Mouse (Mus musculus): Measurements from ENCODE around the gene Tmem8. TPM values are rescaled to one million over a fixed set of nuclear protein-coding genes. Genes with fewer than 3 reads are reported as not detected.
"Not testable (repeated sequence)": the region's sequence is repeated elsewhere in the genome, so short reads cannot be mapped to it uniquely, and the experiment has no call there.

Tmem8 gene
- polyA plus RNA-seq, 1 experiment from 2014 or later = 4.5 TPM

- Histone ChIP-seq H3K27me3 (no peaks in the 10 kb centered on the region), H3K36me3 (no peaks in the 10 kb centered on the region), H3K4me2 (peak within 1 kb of the TSS; percentile 71), H3K4me1 (replicated peaks) (peaks cover 19% of the 10 kb centered on the region; the same call in 1 of the 2 replicates), H3K9me3 (no peaks in the 10 kb centered on the region), H3K9ac (peak within 1 kb of the TSS; percentile 72), H3K27ac (replicated peaks) (peak within 1 kb of the TSS; percentile 88), H3K4me3 (peak within 1 kb of the TSS; percentile 57)
- peak; percentile 93 for ATAC-seq (ENCODE audit: low FRiP score, low read depth)
- under 1% methylated on average over 32 of the region's 32 CpGs for WGBS
These were observed 23.0 kb upstream of the Tmem8 start, which contains the start of gene Decr2 for GRCm38 (mm10) chr17:26089905-26090632. Gene Decr2, minus strand, starts transcription at chr17:26090337.

GRCm38 (mm10) chr17:26094531-26095110 is 18.5 kb upstream of the Tmem8 start:
- H3K4me1 ChIP-seq (replicated peaks) = peaks cover 13% of the 10 kb centered on the region; the same call in 1 of the 2 replicates
- peak overlapping the region; percentile 58 for H3K9ac ChIP-seq
- H3K4me2 ChIP-seq = peak overlapping the region; percentile 76
- no peak for ATAC-seq (ENCODE audit: low FRiP score, low read depth)
- no peaks in the 10 kb centered on the region for H3K9me3 ChIP-seq
- WGBS = 32% methylated on average over 9 of the region's 9 CpGs
- peak overlapping the region; percentile 30; the same call in 1 of the 2 replicates for H3K27ac ChIP-seq (replicated peaks)
- H3K36me3 ChIP-seq = no peaks in the 10 kb centered on the region
- peak overlapping the region; percentile 51 for H3K4me3 ChIP-seq
- no peaks in the 10 kb centered on the region for H3K27me3 ChIP-seq

- Histone ChIP-seq H3K9ac (peak within 1 kb of the TSS; percentile 58), H3K4me1 (replicated peaks) (peaks cover 9% of the 10 kb centered on the region; the same call in 1 of the 2 replicates), H3K27me3 (no peaks in the 10 kb centered on the region), H3K36me3 (no peaks in the 10 kb centered on the region), H3K4me2 (peak within 1 kb of the TSS; percentile 76), H3K27ac (replicated peaks) (peak within 1 kb of the TSS; percentile 30; the same call in 1 of the 2 replicates), H3K9me3 (no peaks in the 10 kb centered on the region), H3K4me3 (peak within 1 kb of the TSS; percentile 51)
- 2% methylated on average over 47 of the region's 47 CpGs for WGBS
- ATAC-seq (ENCODE audit: low FRiP score, low read depth) = peak; percentile 75
These were observed 17.9 kb upstream of the Tmem8 start, which contains the start of gene Nme4 for GRCm38 (mm10) chr17:26095121-26095740. Gene Nme4, minus strand, starts transcription at chr17:26095602.

GRCm38 (mm10) chr17:26098461-26098860 is 14.6 kb upstream of the Tmem8 start:
- H3K4me2 ChIP-seq = no peak overlapping the region
- no peaks in the 10 kb centered on the region for H3K9me3 ChIP-seq
- H3K27ac ChIP-seq (replicated peaks) = no peak overlapping the region
- no peaks in the 10 kb centered on the region for H3K27me3 ChIP-seq
- no peaks in the 10 kb centered on the region for H3K36me3 ChIP-seq
- ATAC-seq (ENCODE audit: low FRiP score, low read depth) = no peak
- H3K4me1 ChIP-seq (replicated peaks) = peaks cover 9% of the 10 kb centered on the region; the same call in 1 of the 2 replicates
- WGBS = 92% methylated on average over 7 of the region's 7 CpGs
- H3K4me3 ChIP-seq = no peak overlapping the region
- H3K9ac ChIP-seq = no peak overlapping the region

- not testable (repeated sequence) for H3K27ac ChIP-seq (replicated peaks); H3K4me3 ChIP-seq; H3K36me3 ChIP-seq; H3K9me3 ChIP-seq; H3K4me1 ChIP-seq (replicated peaks); ATAC-seq (ENCODE audit: low FRiP score, low read depth); H3K9ac ChIP-seq; H3K4me2 ChIP-seq; H3K27me3 ChIP-seq
- WGBS = 60% methylated on average over 3 of the region's 3 CpGs
These were observed 13.8 kb upstream of the Tmem8 start for GRCm38 (mm10) chr17:26099316-26099715.

GRCm38 (mm10) chr17:26100166-26100565 is 12.9 kb upstream of the Tmem8 start:
- Histone ChIP-seq H3K4me3 (no peak overlapping the region), H3K36me3 (no peaks in the 10 kb centered on the region), H3K4me1 (replicated peaks) (no peaks in the 10 kb centered on the region), H3K27ac (replicated peaks) (no peak overlapping the region), H3K4me2 (no peak overlapping the region), H3K27me3 (no peaks in the 10 kb centered on the region), H3K9me3 (no peaks in the 10 kb centered on the region), H3K9ac (no peak overlapping the region)
- no peak for ATAC-seq (ENCODE audit: low FRiP score, low read depth)
- whole genome bisulfite sequencing = 52% methylated on average over 2 of the region's 2 CpGs

- Histone ChIP-seq H3K4me1 (replicated peaks) (no peaks in the 10 kb centered on the region), H3K4me2 (no peak overlapping the region), H3K36me3 (no peaks in the 10 kb centered on the region), H3K27ac (replicated peaks) (no peak overlapping the region), H3K9ac (no peak overlapping the region), H3K9me3 (no peaks in the 10 kb centered on the region), H3K27me3 (no peaks in the 10 kb centered on the region), H3K4me3 (no peak overlapping the region)
- 46% methylated on average over 4 of the region's 4 CpGs for WGBS
- no peak for ATAC-seq (ENCODE audit: low FRiP score, low read depth)
These were observed 11.6 kb upstream of the Tmem8 start for GRCm38 (mm10) chr17:26101478-26101877.

GRCm38 (mm10) chr17:26105619-26106018 is 7.5 kb upstream of the Tmem8 start:
- H3K27me3 ChIP-seq = peaks cover 3% of the 10 kb centered on the region
- H3K9me3 ChIP-seq = no peaks in the 10 kb centered on the region
- WGBS = 65% methylated on average over 3 of the region's 4 CpGs
- no peaks in the 10 kb centered on the region for H3K36me3 ChIP-seq
- H3K9ac ChIP-seq = no peak overlapping the region
- no peaks in the 10 kb centered on the region for H3K4me1 ChIP-seq (replicated peaks)
- H3K4me2 ChIP-seq = no peak overlapping the region
- no peak overlapping the region for H3K4me3 ChIP-seq
- H3K27ac ChIP-seq (replicated peaks) = no peak overlapping the region
- no peak for ATAC-seq (ENCODE audit: low FRiP score, low read depth)

- peaks cover 12% of the 10 kb centered on the region for H3K4me1 ChIP-seq (replicated peaks)
- no peaks in the 10 kb centered on the region for H3K36me3 ChIP-seq
- peaks cover 22% of the 10 kb centered on the region for H3K27me3 ChIP-seq
- H3K4me2 ChIP-seq = no peak overlapping the region
- no peak overlapping the region for H3K9ac ChIP-seq
- ATAC-seq (ENCODE audit: low FRiP score, low read depth) = no peak
- WGBS = 20% methylated on average over 4 of the region's 4 CpGs
- H3K9me3 ChIP-seq = no peaks in the 10 kb centered on the region
- H3K4me3 ChIP-seq = no peak overlapping the region
- no peak overlapping the region for H3K27ac ChIP-seq (replicated peaks)
These were observed 2.9 kb upstream of the Tmem8 start for GRCm38 (mm10) chr17:26110156-26110555.

- Histone ChIP-seq H3K27ac (replicated peaks) (no peak overlapping the region), H3K9ac (no peak overlapping the region), H3K36me3 (no peaks in the 10 kb centered on the region), H3K4me1 (replicated peaks) (peaks cover 12% of the 10 kb centered on the region), H3K4me3 (no peak overlapping the region), H3K4me2 (no peak overlapping the region), H3K27me3 (peaks cover 30% of the 10 kb centered on the region), H3K9me3 (no peaks in the 10 kb centered on the region)
- no peak for ATAC-seq (ENCODE audit: low FRiP score, low read depth)
- WGBS = 5% methylated on average over 4 of the region's 4 CpGs
These were observed 2.1 kb upstream of the Tmem8 start for GRCm38 (mm10) chr17:26111024-26111423.

- 28% methylated on average over 4 of the region's 4 CpGs for WGBS
- H3K27me3 ChIP-seq = peaks cover 34% of the 10 kb centered on the region
- ATAC-seq (ENCODE audit: low FRiP score, low read depth) = no peak
These were observed 1.4 kb upstream of the Tmem8 start for GRCm38 (mm10) chr17:26111722-26112121.

GRCm38 (mm10) chr17:26112751-26113150 is 348 bp upstream of the Tmem8 start:
- Histone ChIP-seq H3K9ac (peak overlapping the region; percentile 90), H3K36me3 (no peaks in the 10 kb centered on the region), H3K4me1 (replicated peaks) (peaks cover 12% of the 10 kb centered on the region), H3K27ac (replicated peaks) (peak overlapping the region; percentile 70; the same call in 1 of the 2 replicates), H3K4me3 (peak overlapping the region; percentile 83), H3K4me2 (peak overlapping the region; percentile 98), H3K9me3 (no peaks in the 10 kb centered on the region), H3K27me3 (peaks cover 41% of the 10 kb centered on the region)
- no peak for ATAC-seq (ENCODE audit: low FRiP score, low read depth)
- WGBS = 15% methylated on average over 14 of the region's 14 CpGs

More at GRCm38 (mm10) chr17:26111722-26112121, 1.4 kb upstream of the Tmem8 start:
- H3K27ac ChIP-seq (replicated peaks) = no peak overlapping the region
- H3K9me3 ChIP-seq = no peaks in the 10 kb centered on the region
- H3K9ac ChIP-seq = no peak overlapping the region
- H3K36me3 ChIP-seq = no peaks in the 10 kb centered on the region
- H3K4me3 ChIP-seq = no peak overlapping the region
- no peak overlapping the region for H3K4me2 ChIP-seq
- H3K4me1 ChIP-seq (replicated peaks) = peaks cover 12% of the 10 kb centered on the region
